Mouse (Mus musculus): Measurements from ENCODE around the gene Mapkbp1. TPM values are rescaled to one million over a fixed set of nuclear protein-coding genes. Genes with fewer than 3 reads are reported as not detected.

Gene Mapkbp1
- polyA plus RNA-seq (2015; fragmentation: Nextera tagmentation; extraction: Ambion mirVana) = 2.0 and 2.4 TPM in 2 replicates

GRCm38 (mm10) chr2:119972537-119972879 is at the start of gene Mapkbp1:
Gene Mapkbp1 (plus strand): TSS chr2:119972699.
- peak within 1 kb of the TSS; percentile 76 for H3K4me3 ChIP-seq (ENCODE audit: low read length)
- peak within 1 kb of the TSS; percentile 64 for H3K4me2 ChIP-seq (ENCODE audit: low read depth, low read length)
- ATAC-seq = peak; percentile 77
- 2% methylated on average over 19 of the region's 19 CpGs for WGBS
- H3K9me3 ChIP-seq (ENCODE audit: control insufficient read depth, low read length) = no peaks in the 10 kb centered on the region
- peaks cover 11% of the 10 kb centered on the region; the same call in 1 of the 2 replicates for H3K4me1 ChIP-seq (ENCODE audit: control insufficient read depth, insufficient read depth, low read length)
- H3K27me3 ChIP-seq (replicated peaks; ENCODE audit: control insufficient read depth, insufficient read depth, low read length) = no peaks in the 10 kb centered on the region
- peak within 1 kb of the TSS; percentile 58 for H3K27ac ChIP-seq (ENCODE audit: low read length)
- H3K36me3 ChIP-seq (ENCODE audit: control insufficient read depth, insufficient read depth, low read length) = no peaks in the 10 kb centered on the region
- peak within 1 kb of the TSS; percentile 78 for H3K9ac ChIP-seq (ENCODE audit: low read depth, low read length)

GRCm38 (mm10) chr2:119970571-119970970 is 1.9 kb upstream of the Mapkbp1 start:
- H3K27ac ChIP-seq (ENCODE audit: low read length) = no peak overlapping the region
- no peaks in the 10 kb centered on the region for H3K9me3 ChIP-seq (ENCODE audit: control insufficient read depth, low read length)
- ATAC-seq = no peak
- 39% methylated on average over 9 of the region's 9 CpGs for WGBS
- no peak overlapping the region for H3K9ac ChIP-seq (ENCODE audit: low read depth, low read length)
- H3K36me3 ChIP-seq (ENCODE audit: control insufficient read depth, insufficient read depth, low read length) = no peaks in the 10 kb centered on the region
- H3K4me3 ChIP-seq (ENCODE audit: low read length) = no peak overlapping the region
- peaks cover 11% of the 10 kb centered on the region; the same call in 1 of the 2 replicates for H3K4me1 ChIP-seq (ENCODE audit: control insufficient read depth, insufficient read depth, low read length)
- H3K4me2 ChIP-seq (ENCODE audit: low read depth, low read length) = no peak overlapping the region
- H3K27me3 ChIP-seq (replicated peaks; ENCODE audit: control insufficient read depth, insufficient read depth, low read length) = no peaks in the 10 kb centered on the region

- no peak overlapping the region for H3K27ac ChIP-seq (ENCODE audit: low read length)
- no peak overlapping the region; the same call in 1 of the 2 replicates for H3K4me2 ChIP-seq (ENCODE audit: low read depth, low read length)
- H3K9me3 ChIP-seq (ENCODE audit: control insufficient read depth, low read length) = no peaks in the 10 kb centered on the region
- peaks cover 11% of the 10 kb centered on the region; the same call in 1 of the 2 replicates for H3K4me1 ChIP-seq (ENCODE audit: control insufficient read depth, insufficient read depth, low read length)
- H3K36me3 ChIP-seq (ENCODE audit: control insufficient read depth, insufficient read depth, low read length) = no peaks in the 10 kb centered on the region
- no peaks in the 10 kb centered on the region for H3K27me3 ChIP-seq (replicated peaks; ENCODE audit: control insufficient read depth, insufficient read depth, low read length)
- no peak overlapping the region for H3K4me3 ChIP-seq (ENCODE audit: low read length)
- 72% methylated on average over 3 of the region's 3 CpGs for WGBS
- no peak for ATAC-seq
- no peak overlapping the region for H3K9ac ChIP-seq (ENCODE audit: low read depth, low read length)
Measured at GRCm38 (mm10) chr2:119971316-119971715, 1.2 kb upstream of the Mapkbp1 start.

DNA sequence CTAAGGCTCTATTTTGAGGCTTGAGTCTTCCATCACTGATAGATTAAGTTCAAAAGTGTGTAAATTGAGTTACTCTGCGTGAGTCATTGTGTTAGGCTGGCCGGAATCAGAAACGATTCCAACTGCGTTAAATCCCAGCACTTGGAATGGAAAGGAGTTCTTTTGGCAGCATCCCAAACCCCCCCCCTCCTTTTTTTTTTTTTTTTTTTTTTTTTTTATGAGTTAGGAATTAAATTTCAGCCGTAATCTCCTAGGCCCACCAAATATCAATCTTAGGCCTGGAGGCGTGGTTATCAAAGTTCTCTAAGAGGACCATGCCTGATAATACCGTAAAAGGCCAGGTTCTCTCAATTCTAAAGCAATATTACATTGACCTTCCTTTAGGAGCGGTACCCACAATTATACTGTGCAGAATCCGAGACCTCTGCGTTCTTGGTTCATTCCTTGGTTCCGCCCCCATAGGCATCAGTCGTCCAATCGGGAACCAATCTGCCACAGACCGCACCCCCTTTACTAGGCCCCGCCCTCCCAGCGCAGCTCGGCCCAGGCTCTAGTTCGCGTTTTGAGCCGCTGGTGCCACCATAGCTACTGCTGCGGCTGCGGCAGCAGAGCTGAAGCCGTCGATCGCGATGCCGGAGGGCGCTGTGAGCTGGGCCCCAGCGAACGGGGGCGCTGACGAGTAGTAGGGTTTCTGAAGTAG is 512 bp upstream of the Mapkbp1 start:
- Histone ChIP-seq H3K9ac (ENCODE audit: low read depth, low read length) (peak overlapping the region; percentile 78), H3K9me3 (ENCODE audit: control insufficient read depth, low read length) (no peaks in the 10 kb centered on the region), H3K4me3 (ENCODE audit: low read length) (peak overlapping the region; percentile 76), H3K4me1 (ENCODE audit: control insufficient read depth, insufficient read depth, low read length) (peaks cover 11% of the 10 kb centered on the region; the same call in 1 of the 2 replicates), H3K27ac (ENCODE audit: low read length) (peak overlapping the region; percentile 58), H3K4me2 (ENCODE audit: low read depth, low read length) (peak overlapping the region; percentile 64), H3K27me3 (replicated peaks; ENCODE audit: control insufficient read depth, insufficient read depth, low read length) (no peaks in the 10 kb centered on the region), H3K36me3 (ENCODE audit: control insufficient read depth, insufficient read depth, low read length) (no peaks in the 10 kb centered on the region)
- peak; percentile 98 for ATAC-seq
- 3% methylated on average over 32 of the region's 32 CpGs for WGBS

GRCm38 (mm10) chr2:119980343-119980986 is 8.0 kb downstream of the Mapkbp1 start:
- no peak for ATAC-seq
- 87% methylated on average over 7 of the region's 7 CpGs for WGBS
- no peaks in the 10 kb centered on the region for H3K4me1 ChIP-seq (ENCODE audit: control insufficient read depth, insufficient read depth, low read length)
- no peak overlapping the region for H3K9ac ChIP-seq (ENCODE audit: low read depth, low read length)
- H3K27ac ChIP-seq (ENCODE audit: low read length) = no peak overlapping the region
- no peak overlapping the region for H3K4me2 ChIP-seq (ENCODE audit: low read depth, low read length)
- H3K4me3 ChIP-seq (ENCODE audit: low read length) = no peak overlapping the region
- no peaks in the 10 kb centered on the region for H3K36me3 ChIP-seq (ENCODE audit: control insufficient read depth, insufficient read depth, low read length)
- H3K9me3 ChIP-seq (ENCODE audit: control insufficient read depth, low read length) = no peaks in the 10 kb centered on the region
- no peaks in the 10 kb centered on the region for H3K27me3 ChIP-seq (replicated peaks; ENCODE audit: control insufficient read depth, insufficient read depth, low read length)

- H3K27me3 ChIP-seq (replicated peaks; ENCODE audit: control insufficient read depth, insufficient read depth, low read length) = no peaks in the 10 kb centered on the region
- H3K4me2 ChIP-seq (ENCODE audit: low read depth, low read length) = no peak overlapping the region
- no peak overlapping the region for H3K9ac ChIP-seq (ENCODE audit: low read depth, low read length)
- no peaks in the 10 kb centered on the region for H3K36me3 ChIP-seq (ENCODE audit: control insufficient read depth, insufficient read depth, low read length)
- H3K9me3 ChIP-seq (ENCODE audit: control insufficient read depth, low read length) = no peaks in the 10 kb centered on the region
- WGBS = 80% methylated on average over 2 of the region's 2 CpGs
- no peaks in the 10 kb centered on the region for H3K4me1 ChIP-seq (ENCODE audit: control insufficient read depth, insufficient read depth, low read length)
- no peak overlapping the region for H3K27ac ChIP-seq (ENCODE audit: low read length)
- ATAC-seq = no peak
- H3K4me3 ChIP-seq (ENCODE audit: low read length) = no peak overlapping the region
Measured at GRCm38 (mm10) chr2:119981631-119982030, 9.1 kb downstream of the Mapkbp1 start.

DNA sequence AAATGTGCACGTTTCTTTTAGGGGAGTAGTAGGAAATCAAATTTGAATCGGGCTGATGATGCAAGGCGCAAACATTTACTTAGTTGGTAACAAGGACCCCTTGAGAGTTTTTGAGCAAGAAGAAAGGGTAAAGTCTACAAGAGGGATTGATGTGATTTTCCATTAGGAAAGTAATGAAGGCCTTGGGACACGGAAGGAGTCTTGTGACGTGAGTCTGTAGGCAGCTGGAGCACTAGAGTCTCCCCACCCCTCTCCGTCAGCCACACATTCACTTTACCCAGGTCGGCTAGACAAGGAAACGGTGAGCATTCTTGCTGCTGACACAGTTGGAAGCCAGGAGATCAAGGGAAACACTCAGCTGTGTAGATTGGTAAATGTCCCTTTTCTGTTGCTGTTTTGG is 13.4 kb downstream of the Mapkbp1 start:
- no peak overlapping the region for H3K27ac ChIP-seq (ENCODE audit: low read length)
- 72% methylated on average over 8 of the region's 8 CpGs for WGBS
- ATAC-seq = no peak

DNA sequence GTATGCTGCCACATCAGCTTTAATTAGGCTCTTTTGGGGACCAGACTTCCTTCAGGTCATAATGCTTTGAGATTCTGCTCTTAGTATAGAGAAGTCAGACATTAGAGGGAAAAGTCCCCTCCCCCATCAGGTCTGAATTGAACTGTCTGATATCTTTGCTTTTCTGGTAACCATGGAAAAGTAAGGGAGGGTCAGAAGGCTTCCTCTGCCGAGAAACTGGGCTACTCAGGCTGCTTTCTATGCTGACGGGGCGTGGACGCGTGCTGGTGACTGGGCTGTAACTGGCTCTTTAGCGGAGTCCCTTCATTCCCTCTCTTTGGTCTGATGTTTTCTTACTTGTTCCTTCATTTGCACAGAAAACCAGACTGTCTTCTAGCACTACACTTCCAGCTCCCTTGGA is 13.9 kb downstream of the Mapkbp1 start:
- no peak overlapping the region for H3K4me3 ChIP-seq (ENCODE audit: low read length)
- 59% methylated on average over 6 of the region's 6 CpGs for WGBS

More for the DNA sequence above, 13.4 kb downstream of the Mapkbp1 start:
- Histone ChIP-seq H3K9me3 (ENCODE audit: control insufficient read depth, low read length) (no peaks in the 10 kb centered on the region), H3K4me1 (ENCODE audit: control insufficient read depth, insufficient read depth, low read length) (no peaks in the 10 kb centered on the region; the same call in 1 of the 2 replicates), H3K4me3 (ENCODE audit: low read length) (no peak overlapping the region), H3K27me3 (replicated peaks; ENCODE audit: control insufficient read depth, insufficient read depth, low read length) (no peaks in the 10 kb centered on the region), H3K9ac (ENCODE audit: low read depth, low read length) (no peak overlapping the region), H3K36me3 (ENCODE audit: control insufficient read depth, insufficient read depth, low read length) (no peaks in the 10 kb centered on the region), H3K4me2 (ENCODE audit: low read depth, low read length) (no peak overlapping the region)

GRCm38 (mm10) chr2:119987441-119987840 is 14.9 kb downstream of the Mapkbp1 start:
- Histone ChIP-seq H3K4me2 (ENCODE audit: low read depth, low read length) (no peak overlapping the region), H3K27ac (ENCODE audit: low read length) (no peak overlapping the region), H3K9me3 (ENCODE audit: control insufficient read depth, low read length) (no peaks in the 10 kb centered on the region), H3K4me3 (ENCODE audit: low read length) (no peak overlapping the region), H3K36me3 (ENCODE audit: control insufficient read depth, insufficient read depth, low read length) (0 out of 2 replicates have a peak, but pooled peaks cover 2% of the 10 kb centered on the region), H3K27me3 (replicated peaks; ENCODE audit: control insufficient read depth, insufficient read depth, low read length) (no peaks in the 10 kb centered on the region), H3K4me1 (ENCODE audit: control insufficient read depth, insufficient read depth, low read length) (peaks cover 8% of the 10 kb centered on the region; the same call in 1 of the 2 replicates), H3K9ac (ENCODE audit: low read depth, low read length) (no peak overlapping the region)
- 98% methylated on average over 2 of the region's 2 CpGs for WGBS
- no peak for ATAC-seq

More for the DNA sequence above, 13.9 kb downstream of the Mapkbp1 start:
- Histone ChIP-seq H3K36me3 (ENCODE audit: control insufficient read depth, insufficient read depth, low read length) (no peaks in the 10 kb centered on the region), H3K27me3 (replicated peaks; ENCODE audit: control insufficient read depth, insufficient read depth, low read length) (no peaks in the 10 kb centered on the region), H3K4me2 (ENCODE audit: low read depth, low read length) (no peak overlapping the region), H3K9ac (ENCODE audit: low read depth, low read length) (no peak overlapping the region), H3K27ac (ENCODE audit: low read length) (no peak overlapping the region), H3K4me1 (ENCODE audit: control insufficient read depth, insufficient read depth, low read length) (peaks cover 3% of the 10 kb centered on the region; the same call in 1 of the 2 replicates), H3K9me3 (ENCODE audit: control insufficient read depth, low read length) (no peaks in the 10 kb centered on the region)
- no peak; the same call in 1 of the 2 replicates for ATAC-seq
